Mouse (Mus musculus) CH12.LX (cell line): ENCODE measurements at regions not wholly inside any gene's neighbourhood (a gene's known extent, or its start where the extent isn't known, plus 50 kb on each side); places are given as distances from the start of the nearest gene placed in this dataset.

Experiments
- DNase-seq: peaks from one replicate; pipeline ENCODE4 v3.0.0-alpha.2; 2013; ENCODE audit errors: extremely low read depth
- H3K27ac ChIP-seq: 2 replicates; pipeline ENCODE4 v1.5.1; 2012; ENCODE audit warnings: low read depth, mild to moderate bottlenecking, control low read depth, moderate library complexity; ENCODE audit not compliant: insufficient read depth
- H3K27me3 ChIP-seq: replicated peaks from 2 replicates; pipeline ENCODE3; 2012; ENCODE audit warnings: inconsistent platforms
- H3K36me3 ChIP-seq, 2 experiments: replicated peaks in 1 of 2; 2 replicates each; pipeline versions ENCODE3 to v1.6.1; 2012; ENCODE audit warnings: inconsistent platforms in 1 of 2, low read length in 1 of 2, mild to moderate bottlenecking in 1 of 2, mixed read lengths in 1 of 2, moderate library complexity in 1 of 2; ENCODE audit not compliant: control insufficient read depth in 1 of 2, insufficient read depth in 1 of 2
- H3K4me1 ChIP-seq, 2 experiments: 2 replicates each; pipeline ENCODE4 v1.6.1; 2012; ENCODE audit warnings: inconsistent platforms in 1 of 2, moderate library complexity in 1 of 2; ENCODE audit not compliant: insufficient read depth in 2 of 2, control insufficient read depth in 1 of 2
- H3K4me2 ChIP-seq: 2 replicates; pipeline ENCODE4 v1.6.1; 2012; ENCODE audit warnings: low read depth, mild to moderate bottlenecking, control low read depth; ENCODE audit not compliant: poor library complexity, insufficient read depth, severe bottlenecking
- H3K4me3 ChIP-seq, 3 experiments: fragments of 150-350 bp in 1 of 3; sonication (generic) in 1 of 3; replicated peaks in 1 of 3; 2 replicates each; pipeline versions ENCODE3 to v1.5.1; 2011 to 2012; ENCODE audit warnings: low read depth in 2 of 3, low read length in 2 of 3, mild to moderate bottlenecking in 2 of 3, moderate library complexity in 2 of 3, control low read depth in 1 of 3, improper control_type of control experiment in 1 of 3, inconsistent platforms in 1 of 3, mixed read lengths in 1 of 3; ENCODE audit not compliant: poor library complexity in 1 of 3
- H3K79me2 ChIP-seq: replicated peaks from 2 replicates; pipeline ENCODE4 v1.6.1; 2012; ENCODE audit warnings: mild to moderate bottlenecking, moderate library complexity; ENCODE audit not compliant: control insufficient read depth, poor library complexity, insufficient read depth, severe bottlenecking; ENCODE audit errors: extremely low read depth
- H3K9ac ChIP-seq: 2 replicates; pipeline ENCODE4 v1.6.1; 2012; ENCODE audit warnings: low read depth, mild to moderate bottlenecking, control low read depth, moderate library complexity; ENCODE audit not compliant: insufficient read depth
- H3K9me3 ChIP-seq: replicated peaks from 2 replicates; pipeline ENCODE3; 2012; ENCODE audit warnings: low read length, inconsistent platforms, mixed read lengths
- CHD1 ChIP-seq: IDR thresholded peaks from 2 replicates; pipeline ENCODE4 v1.6.1; 2012; ENCODE audit warnings: low read depth, low read length, improper control_type of control experiment, inconsistent platforms
- E2F4 ChIP-seq: IDR thresholded peaks from 2 replicates; pipeline ENCODE4 v1.6.1; 2011; ENCODE audit warnings: low read depth, low read length, improper control_type of control experiment; ENCODE audit not compliant: insufficient replicate concordance
- ELF1 ChIP-seq: IDR thresholded peaks from 2 replicates; pipeline ENCODE4 v1.6.1; 2014; ENCODE audit warnings: low read depth, mild to moderate bottlenecking, inconsistent platforms, low read length, improper control_type of control experiment
- EP300 ChIP-seq: IDR thresholded peaks from 2 replicates; pipeline ENCODE4 v1.6.1; 2011; ENCODE audit warnings: low read length, improper control_type of control experiment
- GABPA ChIP-seq: IDR thresholded peaks from 2 replicates; pipeline ENCODE4 v1.6.1; 2012; ENCODE audit warnings: low read depth, low read length, improper control_type of control experiment, inconsistent platforms; ENCODE audit not compliant: insufficient replicate concordance
- HCFC1 ChIP-seq: IDR thresholded peaks from 2 replicates; pipeline ENCODE4 v1.6.1; 2012; ENCODE audit warnings: low read depth, mild to moderate bottlenecking, inconsistent platforms, low read length, improper control_type of control experiment
- IRF4 ChIP-seq: IDR thresholded peaks from 2 replicates; pipeline ENCODE4 v1.6.1; 2014; ENCODE audit warnings: low read depth, mild to moderate bottlenecking, inconsistent platforms, low read length, improper control_type of control experiment
- KAT2A ChIP-seq: IDR thresholded peaks from 2 replicates; pipeline ENCODE4 v1.6.1; 2012; ENCODE audit warnings: low read length, improper control_type of control experiment, inconsistent platforms; ENCODE audit not compliant: insufficient replicate concordance
- MEF2A ChIP-seq: IDR thresholded peaks from 2 replicates; pipeline ENCODE4 v1.6.1; 2014; ENCODE audit warnings: low read depth, mild to moderate bottlenecking, inconsistent platforms, low read length, improper control_type of control experiment, borderline replicate concordance
- MXI1 ChIP-seq: IDR thresholded peaks from 2 replicates; pipeline ENCODE4 v1.6.1; 2011; ENCODE audit warnings: mild to moderate bottlenecking, low read depth, low read length, improper control_type of control experiment
- NELFE ChIP-seq: IDR thresholded peaks from 2 replicates; pipeline ENCODE4 v1.6.1; 2011; ENCODE audit warnings: low read depth, low read length, improper control_type of control experiment
- PAX5 ChIP-seq: IDR thresholded peaks from 2 replicates; pipeline ENCODE4 v1.6.1; 2012; ENCODE audit warnings: low read length, inconsistent platforms, mixed read lengths
- POLR2AphosphoS2 ChIP-seq: IDR thresholded peaks from 2 replicates; pipeline ENCODE4 v1.6.1; 2011; ENCODE audit warnings: low read depth, low read length, improper control_type of control experiment
- SIN3A ChIP-seq: IDR thresholded peaks from 2 replicates; pipeline ENCODE4 v1.6.1; 2012; ENCODE audit warnings: low read length, improper control_type of control experiment, inconsistent platforms
- SMC3 ChIP-seq: IDR thresholded peaks from 2 replicates; pipeline ENCODE4 v1.6.1; 2011; ENCODE audit warnings: low read depth, low read length, improper control_type of control experiment
- TBP ChIP-seq: conservative IDR thresholded peaks from 2 replicates; pipeline ENCODE4 v1.6.1; 2011; ENCODE audit warnings: low read depth, low read length, improper control_type of control experiment
- TCF12 ChIP-seq: IDR thresholded peaks from 2 replicates; pipeline ENCODE4 v1.6.1; 2014; ENCODE audit warnings: low read depth, mild to moderate bottlenecking, inconsistent platforms, low read length, improper control_type of control experiment
- UBTF ChIP-seq: IDR thresholded peaks from 2 replicates; pipeline ENCODE4 v1.6.1; 2012; ENCODE audit warnings: low read depth, mild to moderate bottlenecking, inconsistent platforms, low read length, improper control_type of control experiment, moderate library complexity
- USF2 ChIP-seq: conservative IDR thresholded peaks from 2 replicates; pipeline ENCODE4 v1.6.1; 2011; ENCODE audit warnings: low read depth, low read length, improper control_type of control experiment
- ZKSCAN1 ChIP-seq: IDR thresholded peaks from 2 replicates; pipeline ENCODE4 v1.6.1; 2012; ENCODE audit warnings: low read depth, inconsistent platforms, low read length, improper control_type of control experiment, borderline replicate concordance
- ZMIZ1 ChIP-seq: IDR thresholded peaks from 2 replicates; pipeline ENCODE4 v1.6.1; 2012; ENCODE audit warnings: low read depth, mild to moderate bottlenecking, inconsistent platforms, low read length, improper control_type of control experiment
- ZNF384 ChIP-seq: IDR thresholded peaks from 2 replicates; pipeline ENCODE4 v1.6.1; 2012; ENCODE audit warnings: low read depth, low read length, improper control_type of control experiment, inconsistent platforms
- dilution Hi-C: fragments of 300-500 bp; cut with MboI; formaldehyde crosslinking; loops from 2 replicates; pipeline ENCODE4 v1.14.3; 2020; ENCODE audit warnings: low sequenced_read_pairs; ENCODE audit not compliant: extremely low pct_unique_long_range_greater_than_20kb, extremely low pct_ligation_motif_present
- in situ Hi-C: fragments of 300-500 bp; cut with MboI; formaldehyde crosslinking; loops from 3 replicates; pipeline ENCODE4 v1.14.3; 2019; ENCODE audit warnings: low sequenced_read_pairs, low pct_ligation_motif_present, low pct_unique_long_range_greater_than_20kb, mixed read lengths

DNA sequence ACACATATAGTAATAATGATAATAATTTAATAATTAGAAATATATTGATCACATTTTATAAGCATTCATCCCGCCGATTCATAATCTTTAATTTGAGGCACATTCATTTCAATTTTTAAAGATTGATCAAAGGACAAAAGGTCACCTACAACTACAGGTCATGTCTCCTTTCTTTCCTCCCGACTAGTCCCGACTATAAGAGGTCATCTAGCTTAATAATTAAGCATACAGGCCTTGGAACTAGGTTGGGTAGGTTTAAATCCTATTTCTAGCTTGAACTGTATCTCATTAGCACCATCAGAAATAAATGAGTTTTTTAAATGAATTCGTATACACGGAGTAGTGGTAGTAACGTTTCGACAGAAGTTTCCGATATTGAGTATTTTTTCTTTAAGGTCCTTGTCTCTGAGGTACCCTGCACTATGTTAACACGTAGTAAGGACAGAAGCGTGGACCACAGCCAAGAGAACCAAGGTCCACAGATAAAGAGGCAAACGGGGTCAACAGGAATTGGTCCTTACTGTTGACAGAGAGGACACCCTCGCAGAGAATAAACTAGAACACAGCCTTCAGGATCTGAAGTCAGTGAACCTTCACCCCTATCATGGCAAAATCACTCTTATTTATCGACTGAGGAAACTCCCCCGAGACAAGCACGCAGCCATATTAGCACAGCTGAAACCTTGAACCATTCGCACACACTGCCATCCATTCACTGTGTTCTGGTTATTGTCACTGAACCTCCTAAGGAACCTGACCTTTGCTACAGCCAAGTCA is 185.8 kb upstream of the Jmjd1c start:
- TF ChIP-seq E2F4 = no peak
- TF ChIP-seq UBTF = no peak
- no peak for TF ChIP-seq MXI1
- TF ChIP-seq HCFC1 = no peak
- no peak for TF ChIP-seq KAT2A
- in situ Hi-C loops = loop anchor here (10.0 to 25.0 kb wide), 2 partner anchors 177 to 395 kb away; partner anchors contain the start of genes Jmjd1c and Reep3
- no peak for DNase-seq
- no peaks in the 10 kb centered on the region for H3K9me3 ChIP-seq
- peaks cover 4 to 36% of the 10 kb centered on the region in 2 experiments; a peak in 3 of 4 replicates for H3K4me1 ChIP-seq
- H3K79me2 ChIP-seq = no peaks in the 10 kb centered on the region
- no peaks in the 10 kb centered on the region for H3K27me3 ChIP-seq
- dilution Hi-C loops = no loop called here
- H3K4me2 ChIP-seq = no peak overlapping the region
- H3K9ac ChIP-seq = no peak overlapping the region
- no peak overlapping the region for H3K27ac ChIP-seq
- H3K4me3 ChIP-seq = no peak overlapping the region
- no peaks in the 10 kb centered on the region for H3K36me3 ChIP-seq

DNA sequence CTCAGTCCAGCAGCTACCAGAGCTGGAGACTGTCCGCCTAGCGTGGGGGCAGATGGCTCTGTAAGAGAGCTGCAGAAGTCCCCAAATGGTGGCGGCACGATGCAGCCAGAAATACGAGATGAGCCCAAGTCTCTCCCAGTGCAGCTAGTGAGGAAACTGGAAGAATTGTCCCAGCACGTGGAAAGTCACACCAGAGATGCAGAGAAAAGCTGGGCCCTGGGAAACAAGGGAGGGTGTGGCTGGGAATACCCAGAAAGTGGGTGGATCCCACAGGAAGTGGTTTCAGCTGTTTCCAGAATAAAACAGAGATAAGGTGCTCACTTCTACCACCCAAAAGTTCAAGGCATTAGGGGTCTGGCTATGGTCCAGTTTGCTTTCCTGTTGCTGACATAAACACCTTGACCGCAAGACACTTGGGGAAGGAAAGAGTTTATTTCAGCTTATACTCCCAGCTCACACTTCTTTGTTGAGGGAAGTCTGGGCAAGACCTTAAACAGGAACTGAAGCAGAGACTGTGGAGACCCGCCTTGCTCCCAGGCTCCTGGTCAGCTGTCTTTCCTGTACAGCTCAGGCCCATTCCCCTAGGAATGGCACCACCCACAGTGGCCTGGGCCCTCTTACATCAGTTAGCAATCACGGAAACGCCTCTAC is 184.5 kb upstream of the Jmjd1c start:
- in situ Hi-C loops = loop anchor here (25.0 kb wide), 1 partner anchor 176 kb away; the partner anchor contains the start of genes Jmjd1c and Reep3
- no peak for DNase-seq
- no peaks in the 10 kb centered on the region for H3K27me3 ChIP-seq
- no peaks in the 10 kb centered on the region for H3K9me3 ChIP-seq
- H3K27ac ChIP-seq = no peak overlapping the region
- no peak overlapping the region for H3K9ac ChIP-seq
- no peaks in the 10 kb centered on the region for H3K36me3 ChIP-seq
- H3K4me1 ChIP-seq = peaks cover 4 to 49% of the 10 kb centered on the region in 2 experiments; a peak in 3 of 4 replicates
- dilution Hi-C loops = no loop called here
- H3K79me2 ChIP-seq = no peaks in the 10 kb centered on the region
- H3K4me2 ChIP-seq = no peak overlapping the region
- H3K4me3 ChIP-seq = no peak overlapping the region
- no peak for TF ChIP-seq CHD1
- TF ChIP-seq MEF2A = no peak
- TF ChIP-seq GABPA = no peak
- no peak for TF ChIP-seq PAX5
- no peak for TF ChIP-seq ELF1
- TF ChIP-seq NELFE = no peak
- no peak for TF ChIP-seq SIN3A
- no peak for TF ChIP-seq ZKSCAN1
- TF ChIP-seq EP300 = no peak
- TF ChIP-seq TBP = no peak
- TF ChIP-seq MXI1 = no peak
- TF ChIP-seq TCF12 = no peak
- no peak for TF ChIP-seq UBTF
- no peak for TF ChIP-seq ZNF384
- TF ChIP-seq IRF4 = no peak
- TF ChIP-seq SMC3 = no peak
- TF ChIP-seq USF2 = no peak
- no peak for TF ChIP-seq ZMIZ1
- TF ChIP-seq POLR2AphosphoS2 = no peak
